8 mouse cellular contexts compared by ENCODE assay signal in genomic region chr13:45454641-45455040, GRCm38 (mm10). TPM values are rescaled to one million over a fixed set of nuclear protein-coding genes. Genes with fewer than 3 reads are reported as not detected.
A peak's percentile ranks its signal among the peaks of the same experiment; 100 is the strongest.
DNase-seq lines count a peak whose midpoint lies in the region; ATAC-seq and TF ChIP-seq lines count a peak whose summit lies in the region.

No protein-coding gene starts in this region.

- H3K36me3 ChIP-seq in forebrain, embryonic 10.5 days (replicated peaks), result no peaks in the 10 kb centered on the region
- no peaks in the 10 kb centered on the region for H3K36me3 ChIP-seq in forebrain, embryonic 12.5 days (replicated peaks)
- no peaks in the 10 kb centered on the region for H3K36me3 ChIP-seq in hindbrain, embryonic 11.5 days (ENCODE audit: control insufficient read depth, insufficient read depth, low read length)
- no peaks in the 10 kb centered on the region for H3K36me3 ChIP-seq in liver, embryonic 13.5 days

- no peak for DNase-seq in forebrain, embryonic 10.5 days (ENCODE audit: extremely low spot score, low spot score)
- DNase-seq in hindbrain, embryonic 11.5 days (ENCODE audit: low spot score), result peak; percentile 33
- DNase-seq in liver, embryonic 13.5 days, result no peak
- DNase-seq in cerebellum, postnatal 4 days (ENCODE audit: low spot score in 2 of 2), result no peak
- DNase-seq in right cerebral cortex, postnatal 25 days, result no peak
- no peak for DNase-seq in left cerebral cortex, adult 9 months (ENCODE audit: low spot score in 2 of 2)

- no peak for TF ChIP-seq POLR2A in bone marrow macrophage, adult 2 months (IDR thresholded peaks at IDR 0.05; ENCODE audit: borderline replicate concordance, low read depth, low read length)

- no peaks in the 10 kb centered on the region for H3K27me3 ChIP-seq in forebrain, embryonic 10.5 days (ENCODE audit: poor library complexity, severe bottlenecking)
- no peaks in the 10 kb centered on the region for H3K27me3 ChIP-seq in forebrain, embryonic 12.5 days
- no peaks in the 10 kb centered on the region for H3K27me3 ChIP-seq in hindbrain, embryonic 11.5 days (ENCODE audit: control insufficient read depth, insufficient read depth, low read length)
- H3K27me3 ChIP-seq in liver, embryonic 13.5 days, result peaks cover 4% of the 10 kb centered on the region; the same call in 1 of the 2 replicates

- no peak for ATAC-seq in forebrain, embryonic 12.5 days (ENCODE audit: low FRiP score)
- no peak for ATAC-seq in hindbrain, embryonic 11.5 days (ENCODE audit: low FRiP score)
- no peak for ATAC-seq in liver, embryonic 13.5 days (ENCODE audit: low read depth)

- no peak overlapping the region for H3K9ac ChIP-seq in forebrain, embryonic 12.5 days
- no peak overlapping the region for H3K9ac ChIP-seq in hindbrain, embryonic 11.5 days (ENCODE audit: low read depth, low read length)
- 0 out of 2 replicates have a peak overlapping the region, but pooled peaks have one; percentile 42 for H3K9ac ChIP-seq in liver, embryonic 13.5 days

- TF ChIP-seq CTCF in bone marrow macrophage, adult 2 months (IDR thresholded peaks at IDR 0.05; ENCODE audit: low read depth, low read length), result no peak

- peaks cover 42% of the 10 kb centered on the region for H3K4me1 ChIP-seq in forebrain, embryonic 10.5 days
- H3K4me1 ChIP-seq in forebrain, embryonic 12.5 days, result peaks cover 13% of the 10 kb centered on the region
- H3K4me1 ChIP-seq in bone marrow macrophage, adult 2 months (ENCODE audit: control insufficient read depth, insufficient read depth, low read length), result peaks cover 37% of the 10 kb centered on the region
- H3K4me1 ChIP-seq in hindbrain, embryonic 11.5 days (replicated peaks; ENCODE audit: control insufficient read depth, insufficient read depth, low read length), result peaks cover 4% of the 10 kb centered on the region
- H3K4me1 ChIP-seq in liver, embryonic 13.5 days (replicated peaks), result peaks cover 35% of the 10 kb centered on the region

- H3K27ac ChIP-seq in forebrain, embryonic 10.5 days, result peak overlapping the region; percentile 44; the same call in 1 of the 2 replicates
- no peak overlapping the region for H3K27ac ChIP-seq in forebrain, embryonic 12.5 days
- peak overlapping the region; percentile 91 for H3K27ac ChIP-seq in bone marrow macrophage, adult 2 months (ENCODE audit: insufficient read depth, low read depth, low read length)
- H3K27ac ChIP-seq in hindbrain, embryonic 11.5 days (ENCODE audit: low read depth, low read length), result no peak overlapping the region
- peak overlapping the region; percentile 70 for H3K27ac ChIP-seq in liver, embryonic 13.5 days

- WGBS in forebrain, embryonic 10.5 days, result 70% methylated on average over 4 of the region's 4 CpGs
- 19% methylated on average over 4 of the region's 4 CpGs for WGBS in forebrain, embryonic 12.5 days
- WGBS in hindbrain, embryonic 11.5 days, result 37% methylated on average over 4 of the region's 4 CpGs
- WGBS in liver, embryonic 13.5 days (ENCODE audit: insufficient replicate concordance), result 16% methylated on average over 4 of the region's 4 CpGs

- H3K4me3 ChIP-seq in forebrain, embryonic 10.5 days, result no peak overlapping the region
- no peak overlapping the region for H3K4me3 ChIP-seq in forebrain, embryonic 12.5 days (replicated peaks)
- no peak overlapping the region for H3K4me3 ChIP-seq in bone marrow macrophage, adult 2 months (ENCODE audit: insufficient read depth, low read length)
- no peak overlapping the region for H3K4me3 ChIP-seq in hindbrain, embryonic 11.5 days (ENCODE audit: low read depth, low read length)
- no peak overlapping the region for H3K4me3 ChIP-seq in liver, embryonic 13.5 days (replicated peaks)

- H3K4me2 ChIP-seq in forebrain, embryonic 12.5 days, result no peak overlapping the region
- no peak overlapping the region for H3K4me2 ChIP-seq in hindbrain, embryonic 11.5 days (replicated peaks; ENCODE audit: low read depth, low read length)
- peak overlapping the region; percentile 51 for H3K4me2 ChIP-seq in liver, embryonic 13.5 days

- H3K9me3 ChIP-seq in forebrain, embryonic 10.5 days, result no peaks in the 10 kb centered on the region
- no peaks in the 10 kb centered on the region for H3K9me3 ChIP-seq in forebrain, embryonic 12.5 days
- no peaks in the 10 kb centered on the region for H3K9me3 ChIP-seq in hindbrain, embryonic 11.5 days (ENCODE audit: control insufficient read depth, low read length)
- no peaks in the 10 kb centered on the region for H3K9me3 ChIP-seq in liver, embryonic 13.5 days (replicated peaks)

RNA-seq across cellular contexts. Expression of gene Gmpr, which starts 52.6 kb away (rescaled TPM):
- polyA plus RNA-seq in forebrain, embryonic 10.5 days (2016; fragmentation: Nextera tagmentation; extraction: Ambion mirVana), result 27.3 and 31.5 TPM in 2 replicates
- 13.6 and 14.4 TPM in 2 replicates for polyA plus RNA-seq in forebrain, embryonic 12.5 days (2016; fragmentation: Nextera tagmentation; extraction: Ambion mirVana)
- 5.5 and 5.7 TPM in 2 replicates for polyA plus RNA-seq in bone marrow macrophage, adult 2 months (2012; ENCODE audit: insufficient read depth, insufficient read length, missing spikeins)
- polyA plus RNA-seq in hindbrain, embryonic 11.5 days (2014; fragmentation: Nextera tagmentation; extraction: Ambion mirVana), result 26.8 and 28.8 TPM in 2 replicates
- 352 and 354 TPM in 2 replicates for polyA plus RNA-seq in liver, embryonic 13.5 days (2015; fragmentation: Nextera tagmentation; extraction: Ambion mirVana)

Comparison
In these comparisons a context has a peak if more than half of its experiments do, and no peak if none do; other contexts are left out.
1. H3K27ac ChIP-seq: peak in forebrain, embryonic 10.5 days (single experiment), bone marrow macrophage, adult 2 months (single experiment) and liver, embryonic 13.5 days (single experiment); none in forebrain, embryonic 12.5 days (single experiment) and hindbrain, embryonic 11.5 days (single experiment).
2. RNA of gene Gmpr, which starts 52.6 kb away (polyA plus RNA-seq): 352 to 354 TPM in liver, embryonic 13.5 days; 27.3 to 31.5 TPM in forebrain, embryonic 10.5 days, 26.8 to 28.8 TPM in hindbrain, embryonic 11.5 days, 13.6 to 14.4 TPM in forebrain, embryonic 12.5 days and 5.5 to 5.7 TPM in bone marrow macrophage, adult 2 months; every median in the first group is over 10 times any median in the second.